Mouse (Mus musculus) cerebellum, adult 9-11 months (tissue): ENCODE data around the gene AU040320.
A peak's percentile ranks its signal among the peaks of the same experiment; 100 is the strongest.

ENCODE experiments used
- DNase-seq: peaks from one replicate; pipeline ENCODE4 v3.0.0; 2022

Gene AU040320

GRCm38 (mm10) chr4:126792341-126793102 lies 39.2 kb downstream of the AU040320 start:
- no peak for DNase-seq

GRCm38 (mm10) chr4:126802174-126802573 lies 48.8 kb downstream of the AU040320 start:
- DNase-seq: no peak

GRCm38 (mm10) chr4:126803268-126803873 lies 50.0 kb downstream of the AU040320 start:
- peak; percentile 87 for DNase-seq

- no peak for DNase-seq
These were observed 52.4 kb downstream of the AU040320 start for GRCm38 (mm10) chr4:126805741-126806140.

- DNase-seq: no peak
These were observed 53.5 kb downstream of the AU040320 start for GRCm38 (mm10) chr4:126806692-126807427.

- DNase-seq: no peak
These were observed 57.2 kb downstream of the AU040320 start for GRCm38 (mm10) chr4:126810566-126810965.

- DNase-seq: no peak
These were observed 59.9 kb downstream of the AU040320 start for GRCm38 (mm10) chr4:126813212-126813611.

GRCm38 (mm10) chr4:126814854-126815253 lies 61.5 kb downstream of the AU040320 start:
- DNase-seq: no peak

- no peak for DNase-seq
These were observed 69.8 kb downstream of the AU040320 start for GRCm38 (mm10) chr4:126822891-126823882.

GRCm38 (mm10) chr4:126823917-126824316 lies 70.6 kb downstream of the AU040320 start:
- no peak for DNase-seq

- DNase-seq: no peak
These were observed 77.8 kb downstream of the AU040320 start for GRCm38 (mm10) chr4:126831122-126831521.

GRCm38 (mm10) chr4:126838799-126839198 lies 85.5 kb downstream of the AU040320 start:
- no peak for DNase-seq

GRCm38 (mm10) chr4:126839873-126840272 lies 86.5 kb downstream of the AU040320 start:
- DNase-seq: peak; percentile 74

- DNase-seq: no peak
These were observed 87.7 kb downstream of the AU040320 start for GRCm38 (mm10) chr4:126840996-126841560.

GRCm38 (mm10) chr4:126842911-126843310 lies 89.6 kb downstream of the AU040320 start:
- no peak for DNase-seq

GRCm38 (mm10) chr4:126845664-126846063 lies 92.3 kb downstream of the AU040320 start:
- no peak for DNase-seq

- no peak for DNase-seq
These were observed 93.6 kb downstream of the AU040320 start for GRCm38 (mm10) chr4:126846971-126847370.

- DNase-seq: no peak
These were observed 96.9 kb downstream of the AU040320 start for GRCm38 (mm10) chr4:126850019-126850777.

- no peak for DNase-seq
These were observed 97.4 kb downstream of the AU040320 start for GRCm38 (mm10) chr4:126850778-126851080.

GRCm38 (mm10) chr4:126852971-126853370 lies 99.6 kb downstream of the AU040320 start:
- DNase-seq: peak; percentile 32

GRCm38 (mm10) chr4:126860268-126860986 lies 107.1 kb downstream of the AU040320 start:
- DNase-seq: no peak
